Mouse (Mus musculus): ENCODE data around the gene Eaf2.

Eaf2 gene

DNA sequence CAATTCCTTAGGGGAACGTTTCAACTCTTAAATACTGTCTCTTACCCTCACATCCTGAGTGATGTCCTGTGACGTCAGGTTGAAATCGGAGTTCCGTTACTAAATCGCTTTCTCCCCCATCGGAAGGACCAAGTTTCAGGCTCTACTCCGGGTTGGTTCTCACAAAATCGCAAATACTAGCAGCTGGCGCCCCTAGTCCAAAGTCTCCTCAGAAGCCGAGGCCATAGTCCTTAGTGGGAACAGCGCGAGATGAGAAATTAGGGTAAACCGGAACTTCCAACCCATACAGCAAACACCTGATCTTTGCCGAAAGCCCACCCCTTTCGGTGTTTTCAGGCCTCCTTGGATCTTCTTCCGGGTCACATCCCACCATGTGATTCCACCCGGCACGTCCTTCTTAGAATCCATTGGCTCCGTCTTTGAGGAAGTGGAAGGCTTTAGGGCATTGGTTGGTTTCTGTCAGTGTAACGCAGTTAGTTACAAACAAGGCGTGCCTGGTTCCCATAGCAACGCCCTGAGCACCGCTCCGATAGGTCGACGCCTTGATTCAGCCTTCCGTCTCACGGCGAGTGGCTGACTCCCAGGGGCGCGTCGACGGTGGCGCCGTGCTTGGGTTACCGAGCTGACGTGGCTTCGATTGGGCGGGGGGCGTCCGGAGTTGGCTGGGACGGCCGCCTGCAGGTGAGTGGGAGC, at the start of gene Eaf2, which contains the start of gene Golgb1:
Gene Eaf2 (minus strand): TSS at position 421 of the 693 bp plus-strand sequence.
Gene Golgb1 (plus strand): TSS at position 558 of the 693 bp plus-strand sequence.
- DNase-seq (ENCODE audit: low read depth), result peak; percentile 100

- DNase-seq (ENCODE audit: low read depth), result no peak
Measured at GRCm38 (mm10) chr16:36924312-36924711, 49.5 kb upstream of the Eaf2 start.

DNA sequence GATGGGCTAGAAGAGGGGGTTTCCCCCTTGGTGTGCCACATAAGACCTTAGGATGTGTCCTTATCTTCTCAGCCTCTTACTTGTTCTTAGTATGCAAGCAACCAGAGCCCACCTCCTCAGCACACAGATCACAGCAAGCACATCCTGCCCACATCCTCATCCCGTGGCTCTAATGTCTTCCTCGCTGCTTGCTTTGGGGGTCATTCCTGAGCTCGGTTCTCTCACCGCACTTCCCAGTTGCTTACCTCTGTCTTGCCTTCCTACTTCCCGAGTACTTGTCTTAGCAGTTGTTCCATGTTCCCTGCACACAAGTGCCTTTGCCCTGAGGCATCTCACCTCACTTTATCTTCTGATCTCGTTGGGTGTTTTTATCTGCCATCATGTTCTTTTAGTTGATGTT, 47.2 kb upstream of the Eaf2 start:
- DNase-seq (ENCODE audit: low read depth), result no peak

- DNase-seq (ENCODE audit: low read depth), result no peak
Measured at GRCm38 (mm10) chr16:36921067-36921613, 46.3 kb upstream of the Eaf2 start.

- DNase-seq (ENCODE audit: low read depth), result no peak
Measured at GRCm38 (mm10) chr16:36920410-36920809, 45.6 kb upstream of the Eaf2 start.

GRCm38 (mm10) chr16:36918505-36918904, 43.7 kb upstream of the Eaf2 start:
- no peak for DNase-seq (ENCODE audit: low read depth)

DNA sequence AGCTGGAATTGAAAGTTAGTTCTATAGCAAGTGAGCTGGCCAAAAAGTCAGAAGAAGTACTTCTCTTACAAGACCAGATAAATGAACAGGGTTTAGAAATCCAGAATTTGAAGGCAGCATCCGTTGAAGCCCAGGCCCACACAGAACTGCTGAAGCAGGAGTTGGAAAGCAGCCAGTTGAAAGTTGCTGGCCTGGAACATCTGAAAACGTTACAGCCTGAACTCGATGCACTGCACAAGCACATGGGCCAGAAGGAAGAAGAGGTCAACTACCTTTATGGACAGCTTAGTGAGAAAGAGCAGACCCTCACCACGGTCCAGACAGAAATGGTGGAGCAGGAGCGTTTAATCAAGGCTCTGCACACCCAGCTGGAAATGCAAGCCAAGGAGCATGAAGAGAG, 39.4 kb upstream of the Eaf2 start:
- no peak for DNase-seq (ENCODE audit: low read depth)

GRCm38 (mm10) chr16:36912311-36912710, 37.5 kb upstream of the Eaf2 start:
- DNase-seq (ENCODE audit: low read depth), result no peak

- DNase-seq (ENCODE audit: low read depth), result no peak
Measured at GRCm38 (mm10) chr16:36911909-36912308, 37.1 kb upstream of the Eaf2 start.

GRCm38 (mm10) chr16:36903156-36903555, 28.4 kb upstream of the Eaf2 start:
- DNase-seq (ENCODE audit: low read depth), result no peak

DNA sequence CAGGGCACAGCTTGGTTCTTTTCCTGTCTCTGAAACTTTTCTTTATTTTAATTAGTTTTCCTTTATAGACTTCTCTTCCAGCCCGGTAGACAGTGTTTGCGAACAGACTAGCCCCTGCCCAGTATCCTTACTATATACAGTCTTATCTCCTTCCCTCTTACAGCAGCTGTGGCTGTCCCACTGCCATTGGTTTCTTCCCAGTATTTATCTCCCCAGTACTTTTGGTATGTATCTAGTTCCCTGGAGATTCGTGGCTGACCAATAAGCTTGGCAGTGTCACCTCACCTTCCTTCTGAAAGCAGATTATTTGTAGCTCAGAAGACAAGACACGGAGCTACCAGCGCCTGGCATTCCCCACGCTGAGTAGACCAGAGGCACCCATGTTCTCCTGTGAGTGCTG, 21.9 kb upstream of the Eaf2 start:
- no peak for DNase-seq (ENCODE audit: low read depth)

DNA sequence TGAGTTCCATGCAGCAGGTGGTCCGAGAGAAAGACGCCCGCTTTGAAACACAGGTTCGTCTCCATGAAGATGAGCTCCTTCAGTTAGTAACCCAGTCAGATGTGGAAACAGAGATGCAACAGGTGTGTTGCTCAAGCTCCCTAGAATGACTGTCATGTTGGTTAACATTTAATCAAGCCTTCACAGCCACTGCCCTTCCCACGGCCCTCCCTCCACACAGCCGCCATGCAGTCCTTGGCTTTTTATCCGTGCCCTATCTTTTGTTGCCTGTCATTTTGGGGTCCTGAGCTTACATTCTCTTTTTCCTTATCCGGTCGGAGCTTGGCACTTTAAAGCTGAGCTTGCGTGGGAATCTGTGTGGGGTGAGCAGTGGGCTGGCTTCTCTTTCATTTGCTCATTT, 18.5 kb upstream of the Eaf2 start:
- DNase-seq (ENCODE audit: low read depth), result no peak

DNA sequence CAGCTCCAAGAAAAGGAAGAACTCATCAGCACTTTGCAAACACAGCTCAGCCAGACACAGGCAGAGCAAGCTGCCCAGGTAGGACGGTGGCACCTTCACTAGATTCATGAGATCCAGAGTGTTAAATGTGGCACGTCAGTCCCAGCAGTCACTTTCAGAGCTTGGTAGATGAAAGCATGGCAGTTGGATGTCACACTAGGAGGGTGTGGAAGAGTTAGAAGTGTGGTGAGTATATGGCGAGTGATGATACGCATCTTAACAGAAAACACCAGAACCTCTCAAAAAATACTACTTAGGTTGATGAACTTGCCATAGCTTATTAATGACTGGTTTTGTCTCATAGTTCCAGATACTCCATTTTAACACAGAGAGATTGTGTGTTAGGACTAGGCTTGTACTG, 16.6 kb upstream of the Eaf2 start:
- DNase-seq (ENCODE audit: low read depth), result no peak

DNA sequence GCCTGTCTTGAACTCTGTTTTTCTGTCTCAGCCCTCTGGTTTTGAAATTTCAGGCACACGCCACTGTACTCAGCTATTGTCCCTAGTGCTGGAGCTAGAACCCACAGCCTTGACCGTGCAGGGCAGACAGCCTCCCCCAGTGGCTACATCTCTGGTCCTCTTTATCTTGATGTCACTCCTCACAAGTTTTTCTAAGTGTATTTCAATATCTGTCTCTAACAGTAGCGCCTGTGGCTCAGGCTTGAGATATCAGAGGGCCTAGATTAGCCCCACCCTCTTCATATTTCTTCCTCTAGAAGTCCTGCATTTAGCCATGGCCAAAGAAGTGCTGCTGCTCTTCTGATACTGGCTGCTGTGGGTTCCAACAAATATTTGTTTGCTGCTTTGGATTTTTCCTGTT, 15.8 kb upstream of the Eaf2 start:
- DNase-seq (ENCODE audit: low read depth), result no peak

DNA sequence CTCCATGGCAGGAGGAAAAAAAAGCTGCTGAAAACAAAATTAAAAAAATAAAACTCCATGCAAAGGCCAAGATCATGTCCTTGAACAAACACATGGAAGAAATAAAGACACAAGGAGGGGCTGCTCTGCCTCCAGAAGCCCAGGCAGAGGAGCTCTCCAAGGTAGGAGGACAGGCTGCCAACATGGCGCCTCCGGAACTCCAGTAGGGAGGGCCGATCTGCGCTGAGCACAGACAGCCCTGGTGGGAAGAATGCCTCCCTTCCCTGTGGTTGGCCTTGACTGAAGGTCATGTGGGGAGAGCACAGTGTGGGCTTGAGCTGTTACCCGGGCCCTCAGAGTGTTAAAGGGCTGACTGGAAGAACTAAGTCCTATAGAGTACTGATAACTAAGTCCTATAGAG, 12.7 kb upstream of the Eaf2 start:
- DNase-seq (ENCODE audit: low read depth), result no peak

- DNase-seq (ENCODE audit: low read depth), result no peak
Measured at GRCm38 (mm10) chr16:36885912-36886311, 11.1 kb upstream of the Eaf2 start.

DNA sequence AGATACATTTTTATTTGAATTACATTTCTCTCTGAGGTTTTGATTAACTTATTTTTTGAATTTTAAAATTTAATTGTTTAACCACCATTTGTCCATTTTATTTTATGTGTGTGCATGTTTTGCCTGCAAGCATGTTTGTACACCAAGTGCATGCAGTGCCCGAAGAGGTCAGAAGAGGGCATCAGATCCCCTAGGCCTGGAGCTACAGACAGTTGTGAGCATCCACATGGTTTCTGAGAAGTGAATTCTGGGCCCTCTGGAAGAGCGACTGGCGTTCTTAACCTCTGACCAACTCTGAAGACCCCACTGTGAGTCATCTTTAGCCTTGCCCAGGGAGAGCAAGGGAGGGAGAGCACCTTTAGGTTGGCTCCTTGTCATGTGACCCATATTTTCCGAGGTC, 10.1 kb upstream of the Eaf2 start:
- DNase-seq (ENCODE audit: low read depth), result no peak

DNA sequence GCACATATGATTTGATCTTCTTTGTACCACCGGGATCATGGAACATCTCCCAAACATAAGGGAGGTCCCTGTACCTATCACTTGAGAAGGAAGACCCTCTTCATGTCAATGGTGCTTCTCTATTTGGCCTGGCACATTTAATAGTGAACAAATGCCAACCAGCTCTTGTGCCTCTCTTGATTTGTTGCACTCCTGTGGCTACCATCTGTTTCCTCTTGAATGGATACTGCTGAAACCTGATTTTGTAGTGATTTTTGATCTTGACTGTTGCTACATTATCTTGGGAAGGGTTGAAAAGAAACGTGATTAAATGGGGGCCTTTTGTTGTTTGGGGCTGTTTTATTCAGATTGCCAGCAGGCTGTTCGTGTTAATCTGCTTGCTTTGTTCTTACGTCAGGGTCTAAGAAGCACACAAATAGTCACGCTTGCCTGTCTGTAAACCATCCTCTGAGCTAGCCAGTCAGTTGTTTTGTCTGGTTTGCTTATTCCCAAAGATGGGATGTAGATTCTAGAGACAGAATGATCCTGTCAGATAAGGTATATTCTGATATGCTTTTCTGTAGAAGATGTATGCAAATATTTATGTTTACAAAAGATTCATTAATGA, 8.0 kb upstream of the Eaf2 start:
- DNase-seq (ENCODE audit: low read depth), result no peak

DNA sequence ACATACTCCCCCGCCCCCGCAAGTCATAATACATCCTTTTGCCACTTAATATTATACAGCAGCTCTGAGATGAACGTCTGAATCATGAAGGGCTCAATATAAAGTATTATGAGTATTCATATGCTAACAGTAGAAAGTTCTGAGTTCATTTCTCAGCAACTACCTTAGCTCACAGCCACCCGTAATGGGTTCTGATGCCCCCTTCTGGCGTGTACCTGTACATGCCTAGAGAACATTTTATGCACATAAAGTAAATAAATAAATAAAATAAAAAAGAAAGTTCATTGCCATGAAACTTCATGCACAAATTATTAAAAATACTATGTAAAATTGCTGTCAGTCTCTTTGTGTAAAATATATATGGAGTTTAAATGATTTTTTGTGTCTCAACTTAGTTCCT, 2.5 kb upstream of the Eaf2 start:
- DNase-seq (ENCODE audit: low read depth), result no peak

- peak; percentile 18 for DNase-seq (ENCODE audit: low read depth)
Measured at GRCm38 (mm10) chr16:36875276-36875851, 561 bp upstream of the Eaf2 start.

DNA sequence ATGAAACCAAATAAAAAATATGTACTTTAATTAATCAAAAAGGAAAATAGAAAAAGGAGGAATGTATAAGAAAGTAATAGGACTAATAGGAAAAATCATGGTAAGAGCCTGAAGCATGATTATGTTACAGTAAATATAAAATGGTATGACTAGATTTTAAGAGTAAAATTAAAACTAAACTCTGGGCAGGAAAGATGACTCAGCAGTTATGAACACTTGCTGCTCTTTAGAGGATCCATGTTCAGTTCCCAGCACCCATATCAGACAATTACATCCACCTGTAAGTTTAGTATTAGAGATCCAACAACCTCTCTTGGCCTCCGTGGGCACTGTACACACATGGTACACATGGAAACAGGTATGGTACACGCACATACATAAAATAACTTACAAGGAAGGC, 5.4 kb downstream of the Eaf2 start:
- DNase-seq (ENCODE audit: low read depth), result no peak

- no peak for DNase-seq (ENCODE audit: low read depth)
Measured at GRCm38 (mm10) chr16:36863585-36863984, 11.2 kb downstream of the Eaf2 start.

DNA sequence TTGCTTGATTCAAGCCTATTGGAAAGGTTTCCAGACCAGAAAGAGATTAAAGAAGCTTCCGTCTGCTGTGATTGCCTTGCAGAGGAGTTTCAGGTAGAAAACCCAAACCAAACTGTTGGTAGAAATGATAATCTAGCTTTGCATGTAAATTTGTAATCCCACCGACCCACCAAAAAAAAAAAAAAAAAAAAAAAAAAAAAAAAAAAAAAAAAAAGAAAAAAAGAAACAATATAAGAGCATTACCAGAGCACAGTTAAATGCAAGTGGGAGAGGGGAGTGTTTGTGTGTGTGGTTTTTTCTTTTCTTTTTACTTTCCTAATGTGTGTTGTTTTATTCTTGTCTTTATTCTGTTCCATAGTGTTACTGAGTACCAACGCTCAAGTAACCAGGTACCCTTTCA, 23.6 kb downstream of the Eaf2 start:
- DNase-seq (ENCODE audit: low read depth), result no peak

Data from fibroblast of lung, adult 2 months (primary cell).